Mouse (Mus musculus): ENCODE results near the gene Polr2l.
A peak's percentile ranks its signal among the peaks of the same experiment; 100 is the strongest.

The Polr2l gene

GRCm38 (mm10) chr7:141432741-141433516 is 42.0 kb downstream of the Polr2l start:
- no peak for DNase-seq (ENCODE audit: low read depth, low spot score)

- no peak for DNase-seq (ENCODE audit: low read depth, low spot score)
These were observed 42.7 kb downstream of the Polr2l start for GRCm38 (mm10) chr7:141432186-141432611.

DNA sequence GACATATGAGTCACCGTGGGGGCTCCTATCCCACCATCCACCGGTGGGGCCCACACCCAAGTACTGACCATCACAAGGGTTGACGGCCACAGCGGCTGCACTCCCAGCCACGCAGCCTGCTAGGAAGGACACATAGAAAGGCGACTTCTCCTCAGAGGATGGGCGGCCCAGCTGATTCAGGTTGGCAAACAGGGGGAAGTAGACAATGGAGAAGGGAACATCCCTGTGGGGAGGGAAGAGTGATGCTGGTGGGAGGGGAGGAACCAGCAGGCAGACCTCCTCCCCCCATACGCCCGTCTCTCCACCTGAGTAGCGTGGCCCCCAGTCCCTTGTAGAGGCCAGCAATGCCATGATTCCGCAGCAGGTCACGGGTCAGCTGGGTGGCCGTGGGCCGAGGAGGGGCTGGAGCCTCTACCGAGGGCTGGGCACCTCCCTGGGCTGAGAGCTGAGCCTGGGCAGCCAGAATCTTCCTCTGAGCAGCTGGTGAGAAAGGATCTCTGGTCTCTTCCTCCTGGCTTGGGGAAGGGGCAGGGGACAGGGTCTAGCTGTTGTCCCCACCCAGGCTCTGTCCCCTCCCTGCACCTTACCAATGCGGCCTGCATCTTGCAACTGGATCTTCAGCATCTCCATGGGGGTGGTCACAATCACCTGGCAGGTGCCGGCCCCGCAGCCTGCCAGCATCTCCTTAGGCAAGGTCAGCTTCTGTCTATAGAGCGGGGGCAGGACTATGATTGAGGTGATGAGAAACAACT is 43.3 kb downstream of the Polr2l start:
- DNase-seq (ENCODE audit: low read depth, low spot score) = no peak

GRCm38 (mm10) chr7:141430585-141431240 is 44.2 kb downstream of the Polr2l start:
- DNase-seq (ENCODE audit: low read depth, low spot score) = no peak

DNA sequence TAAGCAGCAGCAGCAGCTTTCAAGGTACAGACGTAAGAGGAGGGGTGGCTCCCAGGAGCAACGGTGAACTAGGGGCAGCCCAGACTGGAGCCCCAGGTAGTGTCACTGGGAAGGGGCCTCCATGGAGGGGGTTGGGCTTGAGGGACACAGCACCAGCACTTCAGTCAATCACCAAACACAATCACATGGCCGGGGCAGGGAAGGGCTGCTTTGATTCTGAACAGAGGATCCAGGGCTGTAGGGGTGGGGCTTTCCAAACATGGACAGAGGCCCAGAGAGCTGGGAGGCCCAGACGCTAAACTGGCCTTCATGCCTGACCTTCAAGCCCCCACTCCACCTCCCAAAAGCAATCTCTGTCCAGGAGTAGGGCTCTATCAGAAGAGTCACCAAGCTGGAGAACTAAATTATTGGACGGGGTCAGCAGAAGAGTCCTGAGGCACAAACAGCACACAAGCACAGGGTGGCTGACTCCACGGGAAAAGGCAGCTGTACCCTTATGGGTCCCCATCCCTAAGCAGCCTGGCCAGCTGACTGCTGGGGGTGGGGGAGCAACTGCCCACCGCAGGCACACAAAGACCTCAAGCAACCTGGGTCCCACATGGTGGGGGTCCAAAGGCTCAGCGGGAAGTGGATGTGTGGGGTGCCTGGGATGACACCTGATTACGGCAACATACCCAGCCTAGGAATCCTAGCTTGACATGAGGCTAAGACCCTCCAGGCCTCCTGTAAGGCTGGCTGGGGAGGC is 44.9 kb downstream of the Polr2l start:
- no peak for DNase-seq (ENCODE audit: low read depth, low spot score)

DNA sequence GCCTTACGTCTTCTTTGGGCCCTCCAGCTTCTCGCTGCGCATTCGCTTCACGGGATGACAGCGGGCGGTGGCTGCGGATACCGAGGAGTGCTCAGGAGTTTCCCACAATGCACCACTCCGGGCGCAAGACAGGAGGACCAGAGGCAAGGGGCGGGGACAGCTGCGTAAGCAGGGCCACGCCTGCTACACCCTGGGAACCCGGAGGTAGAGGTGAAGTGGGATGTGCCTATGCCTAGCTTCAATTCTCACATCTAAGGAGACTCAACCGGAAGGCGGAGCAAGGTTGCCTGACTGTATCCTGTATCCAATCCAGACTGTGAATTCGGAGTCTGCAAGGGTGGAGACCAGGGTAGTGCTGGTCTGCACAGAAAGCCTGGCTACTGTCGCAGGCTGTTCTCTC is 45.6 kb downstream of the Polr2l start, which contains the start of gene Cend1:
TSS of gene Cend1 (minus strand) at position 182 of the 400 bp plus-strand sequence.
- peak; percentile 82 for DNase-seq (ENCODE audit: low read depth, low spot score)

DNA sequence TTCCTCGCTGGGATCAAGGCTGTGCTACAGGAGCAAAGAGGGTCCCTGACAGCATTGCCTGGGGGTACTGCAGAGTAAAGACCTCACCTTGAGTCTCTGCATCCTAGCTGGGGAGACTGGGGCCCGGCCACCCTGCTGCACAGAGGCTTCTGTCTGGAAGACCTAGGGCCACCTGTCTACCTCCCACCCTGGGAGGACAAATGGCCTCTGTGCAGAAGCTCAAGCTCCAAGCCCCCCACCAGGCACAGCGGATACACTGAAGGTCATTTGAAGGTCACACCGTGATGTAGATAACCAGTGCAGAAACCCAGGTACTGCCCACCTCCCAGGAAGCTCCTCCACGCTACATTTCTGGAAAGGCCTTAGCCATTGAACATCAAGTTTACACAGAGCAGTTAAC is 46.2 kb downstream of the Polr2l start:
- no peak for DNase-seq (ENCODE audit: low read depth, low spot score)

DNA sequence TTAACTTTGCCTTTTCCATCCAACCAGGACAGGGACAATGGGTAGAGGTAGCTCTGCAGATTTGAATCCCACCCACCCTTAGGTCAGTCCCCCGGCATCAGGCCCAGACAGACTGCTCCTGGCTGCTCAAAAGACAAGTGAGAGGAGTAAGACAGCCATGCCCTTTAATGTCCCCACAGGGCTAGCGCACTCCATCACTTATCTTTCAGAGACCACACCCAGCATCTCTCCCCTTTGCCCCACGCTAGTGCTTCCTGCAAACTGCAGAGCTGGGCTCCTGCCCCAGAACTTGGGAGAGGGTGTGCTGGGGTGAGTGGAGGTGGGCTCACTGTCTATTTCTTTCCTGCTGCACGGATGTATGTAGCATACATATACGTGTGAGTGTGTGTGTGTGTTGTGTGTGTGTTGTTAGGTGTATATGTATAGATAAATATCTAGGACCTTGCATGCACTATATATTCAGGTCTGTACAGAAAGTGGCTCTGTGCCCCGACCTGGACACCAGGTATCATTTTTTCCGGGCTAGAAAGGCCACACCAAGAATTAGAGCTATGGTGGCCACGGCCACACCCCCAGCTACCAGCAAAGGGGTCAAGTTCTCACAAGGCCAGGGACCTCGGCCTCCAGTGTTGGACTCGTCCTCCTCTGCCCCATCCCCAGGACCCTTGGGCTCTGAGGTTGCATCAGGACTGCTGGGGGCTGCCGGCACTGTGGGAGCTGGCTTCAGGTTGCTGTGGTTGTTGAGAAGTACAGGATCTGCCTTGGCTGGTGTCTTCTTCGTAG is 47.8 kb downstream of the Polr2l start:
- no peak for DNase-seq (ENCODE audit: low read depth, low spot score)

GRCm38 (mm10) chr7:141423811-141424210 is 51.1 kb downstream of the Polr2l start:
- DNase-seq (ENCODE audit: low read depth, low spot score) = no peak
